Mouse (Mus musculus) ES-E14 (cell line): Measurements from ENCODE around the gene Gm29735. TPM values are rescaled to one million over a fixed set of nuclear protein-coding genes. Genes with fewer than 3 reads are reported as not detected.
"Not testable (repeated sequence)": the region's sequence is repeated elsewhere in the genome, so short reads cannot be mapped to it uniquely, and the experiment has no call there.

Experiments
- DNase-seq: peaks from one replicate; pipeline ENCODE4 v3.0.0-alpha.2; 2013; ENCODE audit warnings: low read depth, low spot score
- H3K27ac ChIP-seq: 2 replicates; pipeline ENCODE4 v1.5.1; 2012; ENCODE audit warnings: low read depth, mild to moderate bottlenecking, low read length, moderate library complexity, mixed read lengths; ENCODE audit not compliant: poor library complexity, insufficient read depth, severe bottlenecking
- H3K36me3 ChIP-seq: 2 replicates; pipeline ENCODE4 v1.6.1; 2012; ENCODE audit warnings: mild to moderate bottlenecking, low read length, moderate library complexity, mixed read lengths; ENCODE audit not compliant: control insufficient read depth, poor library complexity, insufficient read depth, severe bottlenecking
- H3K4me1 ChIP-seq, 2 experiments: fragments of 150-350 bp in 1 of 2; sonication (generic) in 1 of 2; 2 replicates each; pipeline ENCODE4 v1.6.1; 2012; ENCODE audit warnings: low read length in 2 of 2, mild to moderate bottlenecking in 1 of 2, mixed read lengths in 1 of 2; ENCODE audit not compliant: control insufficient read depth in 2 of 2, insufficient read depth in 2 of 2, poor library complexity in 1 of 2
- H3K4me3 ChIP-seq, 2 experiments: fragments of 150-350 bp in 1 of 2; sonication (generic) in 1 of 2; 2 replicates each; pipeline ENCODE4 v1.5.1; 2012; ENCODE audit warnings: low read length in 2 of 2, low read depth in 1 of 2, mild to moderate bottlenecking in 1 of 2, mixed read lengths in 1 of 2; ENCODE audit not compliant: insufficient read depth in 1 of 2, poor library complexity in 1 of 2, severe bottlenecking in 1 of 2
- H3K9ac ChIP-seq: 2 replicates; pipeline ENCODE4 v1.6.1; 2012; ENCODE audit warnings: low read depth, mild to moderate bottlenecking, low read length, mixed read lengths; ENCODE audit not compliant: poor library complexity, insufficient read depth, severe bottlenecking
- H3K9me3 ChIP-seq: fragments of 150-350 bp; sonication (generic); 2 replicates; pipeline ENCODE4 v1.6.1; 2012; ENCODE audit warnings: low read depth, mild to moderate bottlenecking, low read length; ENCODE audit not compliant: control insufficient read depth, insufficient read depth
- CHD2 ChIP-seq: IDR thresholded peaks from 2 replicates; pipeline ENCODE4 v1.6.1; 2014; ENCODE audit warnings: mild to moderate bottlenecking, low read depth, low read length, inconsistent platforms
- HCFC1 ChIP-seq: IDR thresholded peaks from 2 replicates; pipeline ENCODE4 v1.6.1; 2012; ENCODE audit warnings: low read length, inconsistent platforms, borderline replicate concordance; ENCODE audit not compliant: insufficient read depth
- MAFK ChIP-seq: IDR thresholded peaks from 2 replicates; pipeline ENCODE4 v1.6.1; 2014; ENCODE audit warnings: mild to moderate bottlenecking, low read depth, low read length, inconsistent platforms; ENCODE audit not compliant: insufficient read depth
- ZC3H11A ChIP-seq: IDR thresholded peaks from 2 replicates; pipeline ENCODE4 v1.6.1; 2012; ENCODE audit warnings: low read depth, mild to moderate bottlenecking, inconsistent platforms, low read length, borderline replicate concordance
- ZNF384 ChIP-seq: IDR thresholded peaks from 2 replicates; pipeline ENCODE4 v1.6.1; 2012; ENCODE audit warnings: low read depth, low read length, inconsistent platforms
- in situ Hi-C, 2 experiments: fragments of 600-800 bp; cut with MboI; formaldehyde crosslinking; loops; one replicate each; pipeline ENCODE4 v1.15.1; 2025; ENCODE audit warnings: low sequenced_read_pairs in 2 of 2, inconsistent platforms in 1 of 2; ENCODE audit not compliant: unreplicated experiment in 2 of 2
- total RNA-seq: library from RNA; depleted of rRNA; stranded (reverse); fragments of 300-350 nt; gene quantifications from 2 replicates; pipeline ENCODE4 v1.2.3, GENCODE M21; 2012; rRNA removed

Gm29735 gene
- not detected in 2 replicates for total RNA-seq

DNA sequence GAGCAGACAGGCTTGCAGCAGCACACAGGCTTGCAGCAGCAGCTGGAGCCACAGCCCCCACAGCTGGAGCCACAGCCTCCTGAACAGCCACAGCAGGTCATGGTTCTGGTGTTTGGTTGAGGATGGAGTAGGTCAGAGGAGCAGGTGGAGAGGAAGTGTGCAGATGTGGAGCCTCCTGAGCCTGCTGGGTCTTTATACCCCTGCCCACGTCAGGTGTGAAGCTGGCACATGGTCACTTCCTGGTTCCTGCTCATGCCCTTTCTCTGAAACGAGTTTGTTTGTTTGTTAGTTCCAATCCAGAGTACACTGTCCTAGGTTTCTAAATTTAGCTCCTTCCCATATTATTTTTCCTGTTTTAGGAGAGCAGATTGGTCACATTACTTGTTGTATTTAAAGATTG lies at the start of gene Gm29735:
TSS of gene Gm29735 (minus strand) at position 101 of the 400 bp plus-strand sequence.
- H3K9ac ChIP-seq, H3K27ac ChIP-seq, H3K4me1 ChIP-seq, DNase-seq, H3K4me3 ChIP-seq, in situ Hi-C loops, H3K9me3 ChIP-seq, H3K36me3 ChIP-seq: not testable (repeated sequence)

DNA sequence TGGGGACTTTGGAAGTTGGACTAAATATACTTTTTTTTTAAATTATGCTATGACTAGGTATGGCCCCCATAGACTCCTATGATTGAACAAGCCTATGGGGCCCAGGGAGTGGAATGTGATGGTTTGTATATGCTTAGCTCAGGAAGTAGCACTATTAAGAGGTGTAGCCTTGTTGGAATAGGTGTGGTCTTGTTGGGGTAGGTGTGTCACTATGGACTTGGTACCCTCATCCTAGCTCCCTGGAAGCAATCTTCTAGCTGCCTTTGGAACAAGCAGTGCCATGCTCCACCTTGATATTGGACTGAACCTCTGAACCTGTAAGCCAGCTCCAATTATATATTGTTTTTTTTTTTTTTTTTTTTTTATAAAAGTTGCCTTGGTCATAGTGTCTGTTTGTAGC lies 48.6 kb upstream of the Gm29735 start:
- H3K4me1 ChIP-seq = peaks cover 0 to 5% of the 10 kb centered on the region in 2 experiments; a peak in 1 of 4 replicates
- DNase-seq = no peak
- no peaks in the 10 kb centered on the region for H3K36me3 ChIP-seq
- no peak for TF ChIP-seq ZNF384
- TF ChIP-seq ZC3H11A = no peak
- no peak for TF ChIP-seq HCFC1
- no peak for TF ChIP-seq MAFK
- TF ChIP-seq CHD2 = no peak
- H3K9ac ChIP-seq = no peak overlapping the region
- H3K27ac ChIP-seq = no peak overlapping the region
- no peaks in the 10 kb centered on the region for H3K9me3 ChIP-seq
- in situ Hi-C loops = no loop called here
- H3K4me3 ChIP-seq = no peak overlapping the region

DNA sequence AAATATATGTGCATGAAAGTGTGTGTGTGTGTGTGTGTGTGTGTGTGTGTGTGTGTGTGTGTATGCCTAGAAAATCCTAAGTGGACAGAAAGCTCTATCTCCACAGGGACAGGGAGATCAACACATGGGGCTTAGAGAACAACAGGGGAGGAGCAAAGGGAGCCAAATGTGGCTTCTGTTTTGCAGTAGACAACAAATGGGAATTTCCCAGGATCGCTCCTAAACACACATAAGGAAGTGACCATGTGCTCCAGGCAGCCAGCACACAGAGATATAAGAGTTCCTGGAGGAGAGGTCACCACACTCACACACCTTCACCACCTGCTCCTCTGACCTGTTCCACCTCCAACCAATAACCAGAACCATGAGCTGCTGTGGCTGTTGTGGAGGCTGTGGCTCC lies 44.2 kb upstream of the Gm29735 start, which contains the start of gene Krtap5-3:
TSS of gene Krtap5-3 (plus strand) at position 301 of the 400 bp plus-strand sequence.
- Histone ChIP-seq H3K9me3 (no peaks in the 10 kb centered on the region), H3K36me3 (no peaks in the 10 kb centered on the region), H3K27ac (no peak within 1 kb of the TSS), H3K4me3 (no peak within 1 kb of the TSS), H3K9ac (no peak within 1 kb of the TSS), H3K4me1 (no peaks in the 10 kb centered on the region)
- in situ Hi-C loops = no loop called here
- TF ChIP-seq HCFC1 (no peak), CHD2 (no peak), ZNF384 (no peak), MAFK (no peak)
- DNase-seq = no peak

DNA sequence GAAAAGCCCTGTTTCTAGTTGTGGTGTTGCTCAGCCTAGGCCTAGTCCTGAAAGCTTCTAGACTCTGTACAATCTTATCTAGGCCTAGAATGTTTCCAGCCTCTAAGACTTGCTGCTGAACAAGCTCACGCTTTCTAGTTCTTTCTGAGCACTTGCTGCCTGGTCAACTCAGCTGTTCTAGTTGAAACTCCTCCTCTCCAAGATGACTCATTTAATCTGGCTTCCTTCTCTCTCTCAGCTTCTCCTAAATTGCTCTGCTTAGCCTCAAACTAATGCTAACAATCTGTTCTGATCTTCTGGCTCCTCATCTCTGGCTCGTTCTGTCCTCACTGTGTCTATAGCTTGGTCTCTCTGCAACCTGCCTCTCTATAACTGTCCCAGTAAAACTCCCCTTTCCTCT lies 41.8 kb upstream of the Gm29735 start:
- Histone ChIP-seq H3K36me3 (no peaks in the 10 kb centered on the region), H3K4me3 (no peak overlapping the region), H3K9ac (no peak overlapping the region), H3K4me1 (no peaks in the 10 kb centered on the region), H3K9me3 (no peaks in the 10 kb centered on the region), H3K27ac (no peak overlapping the region)
- in situ Hi-C loops = no loop called here
- no peak for DNase-seq
- TF ChIP-seq ZNF384 (no peak), ZC3H11A (no peak), HCFC1 (no peak)

DNA sequence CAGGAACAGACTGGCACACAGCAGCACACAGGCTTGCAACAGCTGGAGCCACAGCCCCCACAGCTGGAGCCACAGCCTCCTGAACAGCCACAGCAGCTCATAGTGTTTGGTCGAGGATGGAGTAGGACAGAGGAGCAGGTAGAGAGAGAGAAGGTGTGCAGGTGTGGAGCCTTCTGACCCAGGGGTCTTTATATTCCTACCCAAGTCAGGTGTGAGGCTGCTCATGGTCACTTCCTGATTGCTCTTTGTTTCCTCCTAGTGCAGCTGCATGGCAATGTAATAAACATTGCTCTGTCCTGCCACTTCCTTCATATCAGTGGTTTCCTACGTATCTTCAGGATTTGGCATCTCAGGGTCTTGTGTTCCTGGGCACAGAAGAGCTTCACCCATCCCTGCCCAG lies 33.4 kb upstream of the Gm29735 start, which contains the start of gene Gm10153:
TSS of gene Gm10153 (minus strand) at position 101 of the 400 bp plus-strand sequence.
- H3K4me3 ChIP-seq = no peak within 1 kb of the TSS
- no peak within 1 kb of the TSS for H3K27ac ChIP-seq
- H3K36me3 ChIP-seq = no peaks in the 10 kb centered on the region
- H3K4me1 ChIP-seq = no peaks in the 10 kb centered on the region
- no peaks in the 10 kb centered on the region for H3K9me3 ChIP-seq
- in situ Hi-C loops = no loop called here
- no peak within 1 kb of the TSS for H3K9ac ChIP-seq
- TF ChIP-seq ZC3H11A = no peak
- no peak for DNase-seq
